Mouse (Mus musculus) left cerebral cortex, adult 9 months (tissue): ENCODE data around the gene Bcl7c.
"Not testable (repeated sequence)": the region's sequence is repeated elsewhere in the genome, so short reads cannot be mapped to it uniquely, and the experiment has no call there.

ENCODE experiments used
- DNase-seq, 2 experiments: peaks; one replicate each; pipeline ENCODE4 v3.0.0; 2022; ENCODE audit warnings: low spot score in 2 of 2

Gene Bcl7c

DNA sequence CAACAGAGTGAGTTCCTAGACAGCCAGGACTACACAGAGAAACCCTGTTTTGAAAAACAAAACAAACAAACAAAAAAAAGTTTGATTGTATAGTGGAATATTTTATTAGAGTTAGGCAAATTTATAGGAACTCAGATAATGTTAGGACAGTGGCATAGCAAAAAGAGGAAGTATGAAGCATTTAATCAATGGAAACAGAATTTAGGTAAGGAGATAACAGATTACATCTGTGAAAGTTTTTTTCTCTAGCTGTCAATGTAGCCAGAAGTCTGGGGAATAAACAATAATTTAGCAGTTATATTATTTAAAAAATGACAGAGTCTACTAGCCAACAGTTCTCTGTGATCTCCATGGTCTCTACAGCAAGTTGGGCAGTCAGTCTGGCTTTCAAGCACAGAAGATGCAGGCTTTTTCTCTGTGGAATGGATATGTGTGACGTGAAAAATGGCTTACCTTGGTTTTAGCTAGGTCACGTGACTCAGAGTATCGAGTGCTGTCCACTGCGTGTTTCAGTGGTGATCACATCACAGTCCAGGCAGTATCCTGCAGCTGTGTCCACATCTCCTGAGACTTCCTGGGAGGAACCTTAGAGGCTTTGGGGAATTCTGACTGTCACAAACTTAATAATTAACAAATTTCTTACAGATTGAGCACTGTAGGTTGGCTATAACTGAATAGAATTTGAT is 60.1 kb downstream of the Bcl7c start:
- DNase-seq = no peak

DNA sequence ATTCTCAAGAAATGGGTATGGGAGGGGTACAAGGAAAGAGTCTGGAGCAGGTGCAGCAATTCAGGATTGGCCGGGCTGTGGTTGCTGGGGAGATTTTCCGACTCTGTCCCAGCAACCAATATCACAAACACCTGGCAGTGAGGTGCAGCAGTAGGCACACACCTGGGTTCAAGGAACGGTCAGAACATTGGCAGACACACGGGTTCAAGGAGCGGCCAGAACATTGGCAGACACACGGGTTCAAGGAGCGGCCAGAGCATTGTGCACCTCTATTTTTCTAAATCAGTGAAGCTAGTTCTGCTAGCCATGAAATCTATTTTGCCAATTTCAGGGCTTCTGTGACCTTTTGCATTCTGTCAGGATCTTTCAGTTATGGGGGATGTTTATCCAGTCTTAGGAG is 61.2 kb downstream of the Bcl7c start:
- not testable (repeated sequence) for DNase-seq

DNA sequence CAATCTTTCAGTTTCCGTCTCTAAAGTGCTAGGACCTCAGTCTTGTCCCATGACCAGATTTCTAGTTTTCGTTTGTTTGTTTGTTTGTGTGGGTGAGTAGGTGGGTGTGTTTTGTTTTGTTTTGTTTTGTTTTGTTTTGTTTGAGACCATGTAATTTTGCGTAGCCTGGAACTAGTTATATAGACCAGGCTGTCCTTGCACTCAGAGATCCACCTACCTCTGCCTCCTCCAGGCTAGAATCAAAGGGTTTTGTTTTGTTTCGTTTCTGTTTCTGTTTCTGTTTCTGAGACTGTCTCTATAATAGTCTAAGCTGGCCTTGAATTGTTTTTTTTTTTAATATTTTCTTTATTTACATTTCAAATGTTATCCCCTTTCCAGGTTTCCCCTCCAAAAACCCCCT is 62.4 kb downstream of the Bcl7c start:
- no peak for DNase-seq

DNA sequence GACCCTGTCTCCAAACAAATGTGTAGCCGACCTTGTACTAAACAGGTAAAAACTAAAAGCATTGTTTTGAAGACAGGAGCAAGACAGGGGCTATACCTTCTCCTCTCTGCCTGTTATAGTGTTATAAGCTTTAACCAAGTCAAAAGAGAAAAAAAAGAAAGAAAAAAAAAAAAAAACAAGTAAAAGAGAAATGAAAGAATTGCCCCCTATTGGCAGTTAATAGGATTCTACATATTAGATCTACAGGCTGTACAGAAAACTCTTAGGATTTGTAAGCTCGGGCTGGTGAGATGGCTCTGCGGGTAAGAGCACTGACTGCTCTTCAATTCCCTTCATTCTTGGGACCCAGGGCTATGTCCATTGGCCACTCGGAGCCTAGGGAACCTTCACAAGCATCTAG is 66.5 kb downstream of the Bcl7c start:
- DNase-seq = no peak

DNA sequence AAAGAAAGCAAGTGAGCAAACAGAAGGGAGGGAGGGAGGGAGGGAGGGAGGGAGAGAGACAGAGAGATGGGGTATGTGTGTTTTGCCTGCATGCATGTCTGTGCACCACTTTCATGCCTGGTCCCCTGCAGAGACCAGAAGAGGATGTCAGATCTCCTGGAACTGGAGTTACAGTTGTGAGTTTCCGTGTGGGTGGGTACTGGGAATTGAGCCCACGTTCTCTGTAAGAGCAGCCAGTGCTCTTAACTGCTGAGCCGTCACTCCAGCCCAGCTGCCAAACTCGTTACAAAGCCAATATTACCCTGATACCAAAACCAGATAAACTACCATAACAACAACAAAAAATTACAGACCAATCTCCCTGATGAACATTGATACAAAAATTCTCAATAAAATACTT is 67.5 kb downstream of the Bcl7c start:
- DNase-seq = no peak

DNA sequence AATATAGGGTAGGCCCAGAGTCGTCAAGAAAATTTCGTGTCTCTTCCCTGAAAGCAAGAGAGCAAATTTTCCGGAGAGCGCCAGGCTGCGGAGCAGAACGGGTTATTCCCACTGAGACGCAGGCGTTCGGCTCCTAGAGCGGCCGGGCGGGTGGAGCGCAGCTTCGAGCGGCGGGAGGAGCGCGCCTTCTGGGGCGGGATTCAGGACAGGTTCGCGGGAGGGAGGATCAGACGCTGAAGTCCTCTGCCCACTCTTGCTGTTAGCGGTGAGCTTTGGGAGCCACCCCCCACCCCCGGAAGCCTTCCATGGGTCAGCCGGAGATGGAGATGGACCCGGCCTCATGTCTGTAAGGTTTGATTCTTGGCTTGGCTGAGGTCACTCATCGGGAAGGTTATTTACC is 71.8 kb downstream of the Bcl7c start:
- peak; percentile 32 to 74 for DNase-seq

DNA sequence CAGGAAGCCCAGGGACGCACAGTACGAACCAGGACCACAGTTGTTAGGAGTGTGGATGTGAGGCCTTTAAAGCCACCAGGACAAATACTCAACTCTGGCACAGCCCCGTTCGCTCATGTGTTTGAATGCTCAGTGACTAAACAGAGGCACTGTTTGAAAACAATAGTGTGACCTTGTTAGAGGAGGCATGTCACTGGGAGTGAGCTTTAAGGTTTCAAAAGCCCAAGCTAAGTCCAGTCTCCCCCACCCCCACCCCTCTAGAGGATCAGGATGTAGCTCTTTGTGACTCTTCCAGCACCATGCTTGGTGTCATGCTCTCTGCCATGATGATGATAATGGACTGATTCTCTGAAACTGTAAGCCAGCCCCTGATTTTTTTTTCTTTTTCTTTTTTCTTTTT is 77.3 kb downstream of the Bcl7c start:
- DNase-seq = no peak

DNA sequence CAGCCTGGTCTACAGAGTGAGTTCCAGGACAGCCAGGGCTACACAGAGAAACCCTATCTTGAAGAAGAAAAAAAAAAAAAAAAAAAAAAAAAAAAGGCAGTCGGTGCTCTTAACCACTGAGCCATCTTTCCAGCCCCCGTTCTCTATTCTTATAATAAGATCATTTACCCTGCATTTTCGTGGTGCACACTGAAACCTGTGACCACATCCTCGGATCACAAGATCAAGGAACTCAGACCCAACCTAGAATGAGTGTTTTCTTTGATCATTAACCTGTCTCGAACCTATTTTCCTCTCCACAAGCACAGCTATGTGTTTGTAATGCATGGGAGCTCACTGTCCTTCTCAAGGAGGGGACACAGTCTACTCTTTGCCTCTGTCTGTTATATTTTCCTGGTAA is 80.1 kb downstream of the Bcl7c start:
- no peak for DNase-seq

DNA sequence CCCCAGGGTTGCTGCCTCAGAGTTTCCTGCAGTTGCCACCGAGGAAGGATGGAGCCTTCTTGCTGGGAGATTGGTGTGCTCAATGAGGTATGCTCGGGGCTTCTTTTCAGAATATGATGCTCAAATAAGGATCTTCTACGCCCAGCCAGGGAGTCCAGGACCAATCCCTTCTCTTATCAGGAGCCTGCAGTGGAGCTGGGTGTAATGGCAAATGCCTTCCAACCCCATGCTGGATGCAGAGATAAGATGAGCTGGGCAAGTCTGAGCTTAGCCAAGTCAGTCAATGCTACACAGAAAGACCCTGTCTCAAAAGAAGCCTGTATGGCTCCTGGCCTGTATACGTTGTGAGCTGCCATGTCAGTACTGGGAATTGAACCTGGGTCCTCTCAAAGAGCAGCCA is 82.3 kb downstream of the Bcl7c start:
- no peak for DNase-seq

DNA sequence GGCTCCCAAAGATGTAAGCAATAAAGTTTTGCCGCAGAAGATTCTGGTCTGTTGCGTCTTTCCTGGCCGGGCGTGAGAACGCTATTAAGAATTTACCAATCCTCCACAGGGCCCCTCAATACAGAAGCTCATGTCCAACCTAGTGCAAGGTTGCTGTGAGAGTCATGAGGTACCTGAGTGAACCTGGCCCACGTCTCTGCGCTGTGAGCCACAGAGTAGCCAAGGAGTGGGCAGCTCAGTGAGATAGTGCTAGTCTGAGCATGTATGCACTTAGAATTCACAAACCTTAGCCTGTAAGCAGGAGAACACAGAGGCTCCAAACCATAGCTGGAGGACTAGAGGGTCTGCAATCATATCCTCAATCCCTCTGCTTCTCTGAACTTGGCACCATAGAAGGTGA is 82.7 kb downstream of the Bcl7c start:
- no peak for DNase-seq

DNA sequence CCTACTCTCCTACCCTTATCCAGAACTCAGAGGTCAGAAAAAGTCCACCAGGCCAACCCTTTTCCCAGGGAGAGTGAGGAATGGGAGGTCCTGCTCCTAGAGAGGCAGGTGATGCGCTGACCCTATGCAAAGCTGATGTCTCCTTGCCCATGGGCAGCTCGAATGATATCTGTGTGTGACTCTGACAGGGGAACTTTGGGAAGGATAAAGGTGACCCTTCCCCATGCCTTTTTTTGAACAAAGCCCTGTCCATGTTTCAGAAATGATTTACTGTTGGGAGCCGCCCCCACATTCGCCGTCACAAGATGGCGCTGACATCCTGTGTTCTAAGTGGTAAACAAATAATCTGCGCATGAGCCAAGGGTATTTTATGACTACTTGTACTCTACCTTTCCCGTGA is 90.3 kb downstream of the Bcl7c start:
- DNase-seq = not testable (repeated sequence)

DNA sequence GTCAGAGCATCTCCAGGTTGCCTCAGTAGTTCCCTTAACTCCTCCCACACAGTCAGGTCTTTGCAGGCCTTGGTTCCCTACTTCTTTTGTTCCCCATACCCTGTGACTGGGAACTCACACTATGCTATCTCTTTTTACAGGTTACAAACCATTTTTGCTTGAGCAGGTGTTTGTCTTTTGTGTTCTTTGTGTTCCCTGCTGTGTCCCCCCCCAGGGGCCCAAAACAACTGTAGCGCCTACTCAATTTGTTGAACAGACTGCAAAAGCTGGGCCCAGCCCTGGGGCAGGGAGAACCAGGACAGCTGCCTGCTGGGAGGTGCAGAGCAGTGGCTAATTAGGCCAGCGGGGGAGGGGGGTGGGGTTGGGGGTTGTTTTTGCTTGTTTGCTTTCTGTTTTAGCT is 90.8 kb downstream of the Bcl7c start:
- no peak for DNase-seq

DNA sequence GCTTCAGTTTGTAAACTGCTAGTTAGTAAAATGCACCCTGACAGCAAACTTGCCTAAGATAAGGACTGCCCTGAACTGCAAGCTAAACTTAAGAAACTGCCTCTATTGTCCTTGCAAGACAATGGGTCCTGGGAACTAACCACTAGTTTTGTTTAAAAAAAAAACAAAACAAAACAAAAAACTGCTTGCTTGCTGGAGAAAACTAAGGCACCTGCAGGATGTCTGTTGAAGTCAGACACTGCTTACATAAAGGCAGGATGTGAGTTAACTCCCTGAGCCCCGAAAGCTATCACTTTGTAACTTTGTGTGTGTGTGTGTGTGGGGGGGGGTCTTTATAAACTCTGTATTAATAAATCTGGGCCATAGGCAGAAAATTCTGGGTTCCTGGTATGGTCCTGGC is 91.9 kb downstream of the Bcl7c start:
- DNase-seq = no peak

DNA sequence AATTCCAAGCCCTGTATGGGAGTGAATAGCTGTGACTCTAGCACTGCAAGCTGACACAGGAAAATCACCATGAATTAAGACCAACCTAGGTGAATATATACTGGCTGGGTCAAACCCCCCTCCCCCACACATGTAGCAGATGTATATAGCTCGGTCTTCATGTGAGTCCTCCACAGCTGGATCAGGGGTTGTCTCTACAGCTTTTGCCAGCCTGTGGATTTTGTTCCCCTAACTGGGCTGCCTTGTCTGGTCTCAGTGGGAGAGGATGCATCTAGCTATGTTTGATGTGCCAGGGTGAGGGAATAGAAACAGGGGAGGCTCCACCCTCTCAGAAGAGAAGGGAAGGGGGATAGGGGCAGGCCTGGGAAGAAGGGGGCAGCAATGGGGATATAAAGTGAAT is 92.4 kb downstream of the Bcl7c start:
- no peak for DNase-seq

DNA sequence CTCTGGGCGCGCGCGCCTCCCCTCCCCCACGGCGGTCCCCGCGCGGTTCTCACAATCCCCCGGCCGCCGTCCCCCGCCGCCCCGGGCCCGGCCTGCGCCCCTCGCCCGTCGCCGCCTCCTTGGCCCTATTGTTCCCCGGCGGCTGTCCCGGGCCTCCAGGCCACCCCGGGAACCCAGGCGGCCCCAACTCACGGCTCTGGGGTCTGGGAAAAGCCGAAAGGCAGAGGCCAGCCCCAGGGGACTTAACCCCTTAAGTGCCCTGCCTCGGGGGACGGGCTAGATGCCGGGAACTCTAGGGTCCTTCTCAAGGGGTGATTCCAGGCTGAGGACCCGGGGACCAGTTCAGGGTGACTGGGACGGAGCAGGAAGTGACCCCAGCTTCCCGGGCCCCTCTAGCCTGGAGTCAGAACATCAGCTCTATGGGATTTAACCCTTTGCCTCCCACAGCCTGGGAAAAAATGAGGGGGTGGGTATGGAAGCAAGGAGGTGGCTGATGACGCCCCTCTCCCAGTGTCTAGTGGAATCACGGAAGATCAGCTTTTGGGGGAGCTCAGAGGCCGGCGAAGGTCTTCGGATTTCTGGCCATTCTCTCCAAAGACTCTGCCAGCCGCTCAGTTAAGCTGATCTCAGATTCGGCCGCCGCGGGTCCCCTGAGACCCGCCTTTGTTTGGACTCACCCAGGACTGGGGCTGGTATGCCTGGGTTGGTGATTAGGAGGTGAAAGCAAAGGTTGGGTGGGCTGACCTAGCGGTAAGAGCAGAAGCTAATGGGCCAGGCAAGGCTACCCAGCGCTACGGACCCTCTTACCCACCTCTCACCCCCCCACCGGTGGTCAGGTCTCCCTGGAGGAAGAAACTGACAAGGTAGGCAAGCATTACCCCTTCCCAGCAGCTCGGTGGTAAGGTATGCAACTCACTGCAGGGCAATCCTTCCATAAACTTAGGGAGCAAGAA is 93.6 kb downstream of the Bcl7c start, which contains the start of gene Zfp629:
Gene Zfp629, minus strand, starts transcription at position 907 of the 953 bp plus-strand sequence.
- DNase-seq = peak; percentile 52 to 82

DNA sequence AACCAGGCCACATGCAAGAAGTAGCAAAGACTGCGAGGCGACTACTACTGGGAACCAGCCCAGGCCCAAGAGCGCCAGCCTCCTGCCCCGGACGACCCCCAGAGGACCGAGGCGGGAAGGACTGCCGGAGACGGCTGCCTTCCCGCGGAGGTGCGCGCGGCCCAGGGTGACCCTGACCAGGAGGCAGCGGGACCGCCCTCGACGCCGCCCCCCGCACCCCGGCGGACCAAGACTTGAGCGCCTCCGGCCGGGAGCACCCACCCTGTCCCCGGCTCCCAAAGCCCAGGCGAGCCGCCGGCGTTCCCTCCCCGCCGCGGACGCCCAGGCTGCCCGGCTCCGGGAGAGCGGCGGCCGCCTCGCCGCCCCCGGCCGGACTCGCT is 94.2 kb downstream of the Bcl7c start:
- DNase-seq = no peak

DNA sequence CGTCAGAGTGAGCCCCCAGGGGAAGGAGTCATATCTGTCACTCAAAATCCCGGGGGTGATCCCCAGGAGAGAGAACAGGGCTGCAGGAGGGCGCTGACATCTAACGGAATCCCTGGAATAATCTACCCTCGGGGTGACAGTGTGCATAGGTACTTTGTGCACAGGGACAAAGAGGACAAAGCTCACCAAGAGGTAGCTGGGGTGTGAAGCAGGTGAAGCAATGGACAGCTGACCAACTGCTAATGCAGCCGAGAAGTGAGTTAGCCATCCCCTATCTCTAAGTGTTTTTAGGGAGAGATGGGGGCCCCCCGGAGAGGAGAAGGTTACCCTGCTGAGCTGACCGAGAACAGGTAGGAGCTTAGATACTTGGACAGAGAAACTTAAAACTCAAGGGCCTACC is 94.6 kb downstream of the Bcl7c start:
- no peak for DNase-seq

DNA sequence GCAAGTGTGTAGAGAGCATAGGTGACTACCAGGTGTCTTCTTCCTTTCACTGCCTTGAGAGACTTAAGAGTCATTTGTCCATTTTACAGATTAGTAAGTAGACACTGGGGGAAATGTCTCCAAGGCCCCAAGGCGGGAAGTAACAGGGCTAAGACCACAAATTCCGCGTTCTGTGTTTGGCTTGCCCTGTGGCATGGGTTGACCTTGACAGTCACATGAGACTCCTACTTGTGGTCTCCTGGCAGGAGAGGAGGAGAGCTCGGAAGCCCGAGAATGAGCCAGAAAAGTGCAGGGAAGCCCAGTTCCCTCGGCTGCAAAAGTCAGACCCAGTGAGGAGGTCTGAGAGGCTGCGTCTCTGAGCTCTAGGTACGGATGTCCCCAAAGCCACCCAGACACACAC is 95.2 kb downstream of the Bcl7c start:
- no peak for DNase-seq

DNA sequence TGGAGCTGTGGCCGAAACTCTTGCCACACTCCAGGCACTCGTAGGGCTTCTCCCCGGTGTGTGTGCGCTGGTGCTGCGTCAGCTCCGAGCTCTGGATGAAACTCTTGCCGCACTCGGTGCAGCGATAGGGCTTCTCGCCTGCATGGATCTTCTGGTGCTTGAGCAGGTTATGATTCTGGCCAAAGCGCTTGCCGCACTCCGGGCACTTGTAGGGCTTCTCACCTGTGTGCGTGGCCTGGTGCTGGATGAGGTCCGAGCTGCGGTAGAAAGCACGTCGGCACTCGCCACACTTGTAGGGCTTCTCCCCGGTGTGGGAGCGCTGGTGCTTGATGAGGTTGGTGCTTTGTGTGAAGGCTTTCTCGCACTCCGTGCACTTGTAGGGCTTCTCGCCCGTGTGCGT is 97.2 kb downstream of the Bcl7c start:
- no peak for DNase-seq
